Mouse (Mus musculus) T-helper 17 cell (primary cell): ENCODE measurements around the gene Tor2a.

Experiments
- in situ Hi-C, 2 experiments: fragments of 300-600 bp; cut with MboI, MseI; formaldehyde crosslinking; loops; 1 replicate in 1 of 2; 2 replicates in 1 of 2; pipeline ENCODE4 v1.15.1; 2025; ENCODE audit warnings: high pct_unique_total_duplicates in 2 of 2

The Tor2a gene

GRCm38 (mm10) chr2:32759001-32759400 is 2.0 kb downstream of the Tor2a start:
- in situ Hi-C loops = loop anchor here in 1 of 2 experiments (5.0 kb wide), 1 partner anchor 47 kb away; the partner anchor contains the start of gene Cdk9

- in situ Hi-C loops = no loop called here
Observed at GRCm38 (mm10) chr2:32761361-32761760, 4.3 kb downstream of the Tor2a start.

- in situ Hi-C loops = no loop called here
Observed at GRCm38 (mm10) chr2:32761859-32762258, 4.8 kb downstream of the Tor2a start.

GRCm38 (mm10) chr2:32763353-32763752 is 6.3 kb downstream of the Tor2a start:
- in situ Hi-C loops = no loop called here

GRCm38 (mm10) chr2:32767241-32767640 is 10.2 kb downstream of the Tor2a start:
- in situ Hi-C loops = no loop called here

GRCm38 (mm10) chr2:32768661-32769285 is 11.7 kb downstream of the Tor2a start:
- in situ Hi-C loops = no loop called here

GRCm38 (mm10) chr2:32769327-32770085 is 12.5 kb downstream of the Tor2a start:
- in situ Hi-C loops = loop anchor here in 1 of 2 experiments (5.0 kb wide), 1 partner anchor 83 kb away; no protein-coding TSS in a partner anchor

- in situ Hi-C loops = loop anchor here in 1 of 2 experiments (5.0 kb wide), 1 partner anchor 80 kb away; no protein-coding TSS in a partner anchor
Observed at GRCm38 (mm10) chr2:32771886-32772285, 14.9 kb downstream of the Tor2a start.

- in situ Hi-C loops = loop anchor here in 1 of 2 experiments (5.0 kb wide), 1 partner anchor 80 kb away; no protein-coding TSS in a partner anchor
Observed at GRCm38 (mm10) chr2:32772626-32773279, 15.7 kb downstream of the Tor2a start.

- in situ Hi-C loops = loop anchor here in 1 of 2 experiments (5.0 kb wide), 1 partner anchor 77 kb away; no protein-coding TSS in a partner anchor
Observed at GRCm38 (mm10) chr2:32775359-32776074, 18.5 kb downstream of the Tor2a start, which contains the start of the genes Ttc16 and Ptrh1. Gene Ttc16 (minus strand): TSS chr2:32775633. Gene Ptrh1 (plus strand): TSS chr2:32775786.

- in situ Hi-C loops = loop anchor here in 1 of 2 experiments (5.0 kb wide), 1 partner anchor 76 kb away; no protein-coding TSS in a partner anchor
Observed at GRCm38 (mm10) chr2:32776192-32776591, 19.2 kb downstream of the Tor2a start.

GRCm38 (mm10) chr2:32778081-32778480 is 21.0 kb downstream of the Tor2a start:
- in situ Hi-C loops = loop anchor here in 1 of 2 experiments (5.0 kb wide), 1 partner anchor 74 kb away; no protein-coding TSS in a partner anchor

GRCm38 (mm10) chr2:32779131-32779530 is 22.1 kb downstream of the Tor2a start:
- in situ Hi-C loops = loop anchor here in 1 of 2 experiments (5.0 kb wide), 1 partner anchor 73 kb away; no protein-coding TSS in a partner anchor

GRCm38 (mm10) chr2:32779714-32780113 is 22.7 kb downstream of the Tor2a start:
- in situ Hi-C loops = loop anchor here in 1 of 2 experiments (5.0 kb wide), 1 partner anchor 73 kb away; no protein-coding TSS in a partner anchor

GRCm38 (mm10) chr2:32781710-32782109 is 24.7 kb downstream of the Tor2a start:
- in situ Hi-C loops = no loop called here

- in situ Hi-C loops = no loop called here
Observed at GRCm38 (mm10) chr2:32784048-32784681, 27.1 kb downstream of the Tor2a start, which contains the start of gene Cfap157. Gene Cfap157 (minus strand): TSS chr2:32784428.

GRCm38 (mm10) chr2:32787176-32787575 is 30.1 kb downstream of the Tor2a start:
- in situ Hi-C loops = no loop called here

- in situ Hi-C loops = no loop called here
Observed at GRCm38 (mm10) chr2:32788581-32788980, 31.5 kb downstream of the Tor2a start.

GRCm38 (mm10) chr2:32791297-32791696 is 34.3 kb downstream of the Tor2a start:
- in situ Hi-C loops = no loop called here

- in situ Hi-C loops = no loop called here
Observed at GRCm38 (mm10) chr2:32795748-32796418, 38.8 kb downstream of the Tor2a start.
